Mouse (Mus musculus): ENCODE data around the gene Sh2b2. TPM values are rescaled to one million over a fixed set of nuclear protein-coding genes. Genes with fewer than 3 reads are reported as not detected.

Sh2b2 gene
- total RNA-seq, 2 experiments from 2014 or later = 2.4 to 3.0 TPM

GRCm38 (mm10) chr5:136258919-136259318 lies 12.6 kb upstream of the Sh2b2 start:
- H3K4me3 ChIP-seq = no peak overlapping the region
- no peak overlapping the region for H3K27ac ChIP-seq
- peak; percentile 94 for TF ChIP-seq CTCF (IDR thresholded peaks at IDR 0.05)
- peak; percentile 70 for DNase-seq
- intact Hi-C loops (cut with DNase I) = loop anchor here (1.0 to 10.0 kb wide), 5 partner anchors 124 to 496 kb away; partner anchors contain the start of genes Alkbh4 and Lrwd1

- peak; percentile 98; the same call in 1 of the 2 replicates for TF ChIP-seq CTCF (IDR thresholded peaks at IDR 0.05)
- intact Hi-C loops (cut with DNase I) = loop anchor here (1.0 to 10.0 kb wide), 3 partner anchors 36 to 118 kb away; partner anchors contain the start of genes Alkbh4 and Lrwd1
- peak; percentile 85 for DNase-seq
- Histone ChIP-seq H3K4me3 (no peak overlapping the region), H3K27ac (no peak overlapping the region)
Observed at GRCm38 (mm10) chr5:136252899-136253298, 6.5 kb upstream of the Sh2b2 start.

- intact Hi-C loops (cut with DNase I) = loop anchor here (5.0 to 10.0 kb wide), 2 partner anchors 34 to 116 kb away; partner anchors contain the start of genes Alkbh4 and Lrwd1
- TF ChIP-seq CTCF (IDR thresholded peaks at IDR 0.05) = peak; percentile 66
Observed at GRCm38 (mm10) chr5:136251004-136251403, 4.6 kb upstream of the Sh2b2 start.

GRCm38 (mm10) chr5:136248441-136248840 lies 2.1 kb upstream of the Sh2b2 start:
- Histone ChIP-seq H3K27ac (no peak overlapping the region), H3K4me3 (no peak overlapping the region)
- no peak for TF ChIP-seq CTCF (IDR thresholded peaks at IDR 0.05)
- intact Hi-C loops (cut with DNase I) = no loop called here
- no peak for DNase-seq

More at GRCm38 (mm10) chr5:136251004-136251403, 4.6 kb upstream of the Sh2b2 start:
- Histone ChIP-seq H3K27ac (no peak overlapping the region), H3K4me3 (no peak overlapping the region)
- DNase-seq = peak; percentile 54

GRCm38 (mm10) chr5:136245541-136246451 lies 560 bp downstream of the Sh2b2 start:
- Histone ChIP-seq H3K4me3 (peak overlapping the region; percentile 89), H3K27ac (peak overlapping the region; percentile 85)
- no peak; the same call in 1 of the 2 replicates for TF ChIP-seq CTCF (IDR thresholded peaks at IDR 0.05)
- intact Hi-C loops (cut with DNase I) = no loop called here
- no peak for DNase-seq

GRCm38 (mm10) chr5:136244762-136245540 lies 1.4 kb downstream of the Sh2b2 start:
- intact Hi-C loops (cut with DNase I) = no loop called here
- peak overlapping the region; percentile 85 for H3K27ac ChIP-seq
- H3K4me3 ChIP-seq = peak overlapping the region; percentile 89
- peak; percentile 2; the same call in 1 of the 2 replicates for TF ChIP-seq CTCF (IDR thresholded peaks at IDR 0.05)
- peak; percentile 91 for DNase-seq

- Histone ChIP-seq H3K27ac (peak overlapping the region; percentile 85), H3K4me3 (peak overlapping the region; percentile 89)
- intact Hi-C loops (cut with DNase I) = no loop called here
- DNase-seq = peak; percentile 47
- TF ChIP-seq CTCF (IDR thresholded peaks at IDR 0.05) = no peak
Observed at GRCm38 (mm10) chr5:136243851-136244761, 2.2 kb downstream of the Sh2b2 start.

- no peak overlapping the region for H3K27ac ChIP-seq
- no peak overlapping the region for H3K4me3 ChIP-seq
- no peak for DNase-seq
- intact Hi-C loops (cut with DNase I) = no loop called here
- TF ChIP-seq CTCF (IDR thresholded peaks at IDR 0.05) = no peak
Observed at GRCm38 (mm10) chr5:136241161-136241560, 5.2 kb downstream of the Sh2b2 start.

GRCm38 (mm10) chr5:136240381-136240780 lies 6.0 kb downstream of the Sh2b2 start:
- no peak for TF ChIP-seq CTCF (IDR thresholded peaks at IDR 0.05)
- Histone ChIP-seq H3K4me3 (no peak overlapping the region), H3K27ac (no peak overlapping the region)
- intact Hi-C loops (cut with DNase I) = no loop called here
- no peak for DNase-seq

- no peak for TF ChIP-seq CTCF (IDR thresholded peaks at IDR 0.05)
- DNase-seq = no peak
- intact Hi-C loops (cut with DNase I) = no loop called here
- Histone ChIP-seq H3K27ac (no peak overlapping the region), H3K4me3 (peak overlapping the region; percentile 55)
Observed at GRCm38 (mm10) chr5:136237607-136238006, 8.7 kb downstream of the Sh2b2 start.

- Histone ChIP-seq H3K27ac (no peak overlapping the region), H3K4me3 (no peak overlapping the region)
- intact Hi-C loops (cut with DNase I) = no loop called here
- no peak for TF ChIP-seq CTCF (IDR thresholded peaks at IDR 0.05)
- no peak for DNase-seq
Observed at GRCm38 (mm10) chr5:136236611-136237010, 9.7 kb downstream of the Sh2b2 start.
